Mouse (Mus musculus) kidney, embryonic 16.5 days (tissue): Measurements from ENCODE around the gene Foxc1. TPM values are rescaled to one million over a fixed set of nuclear protein-coding genes. Genes with fewer than 3 reads are reported as not detected.

Experiments
- ATAC-seq: fragments of 200-750 bp; cut with Nextera tagmentation; 2 replicates; pipeline ENCODE4 v1.8.0; 2017; ENCODE audit warnings: moderate TSS enrichment; ENCODE audit not compliant: low FRiP score, low TSS enrichment
- H3K27ac ChIP-seq: fragments of 300-500 bp; sonication (generic); 2 replicates; pipeline ENCODE4 v1.5.1; 2014; ENCODE audit warnings: low read length
- H3K27me3 ChIP-seq: fragments of 300-500 bp; sonication (generic); 2 replicates; pipeline ENCODE4 v1.6.1; 2014; ENCODE audit warnings: low read length, control low read depth, mixed read lengths; ENCODE audit not compliant: insufficient read depth
- H3K36me3 ChIP-seq: fragments of 300-500 bp; sonication (generic); 2 replicates; pipeline ENCODE4 v1.6.1; 2014; ENCODE audit warnings: low read length, control low read depth, mixed read lengths; ENCODE audit not compliant: insufficient read depth
- H3K4me1 ChIP-seq: fragments of 300-500 bp; sonication (generic); 2 replicates; pipeline ENCODE4 v1.6.1; 2014; ENCODE audit warnings: low read length, control low read depth, mixed read lengths; ENCODE audit not compliant: insufficient read depth
- H3K4me2 ChIP-seq: fragments of 300-500 bp; sonication (generic); replicated peaks from 2 replicates; pipeline ENCODE4 v1.6.1; 2014; ENCODE audit warnings: low read depth, low read length
- H3K4me3 ChIP-seq: fragments of 300-500 bp; sonication (generic); 2 replicates; pipeline ENCODE4 v1.5.1; 2014; ENCODE audit warnings: mild to moderate bottlenecking, low read length
- H3K9ac ChIP-seq: fragments of 300-500 bp; sonication (generic); replicated peaks from 2 replicates; pipeline ENCODE4 v1.6.1; 2014; ENCODE audit warnings: low read length
- H3K9me3 ChIP-seq: fragments of 300-500 bp; sonication (generic); 2 replicates; pipeline ENCODE4 v1.6.1; 2016; ENCODE audit warnings: low read length, control low read depth
- WGBS: fragments of 180-500 bp; shearing (Covaris S2); extraction: QIAGEN DNeasy Blood & Tissue Kit; methylation state at CpG from one replicate; pipeline ENCODE4 v1.1.7; 2014; 5-methylcytosine and 5-hydroxymethylcytosine counted together
- polyA plus RNA-seq: library from polyadenylated mRNA; unstranded; fragments of >200 nt; fragmentation: Nextera tagmentation; extraction: Ambion mirVana; gene quantifications from 2 replicates; pipeline ENCODE4 v1.2.1, GENCODE M21; 2015

Foxc1 gene
- 2.3 and 3.3 TPM in 2 replicates for polyA plus RNA-seq

DNA sequence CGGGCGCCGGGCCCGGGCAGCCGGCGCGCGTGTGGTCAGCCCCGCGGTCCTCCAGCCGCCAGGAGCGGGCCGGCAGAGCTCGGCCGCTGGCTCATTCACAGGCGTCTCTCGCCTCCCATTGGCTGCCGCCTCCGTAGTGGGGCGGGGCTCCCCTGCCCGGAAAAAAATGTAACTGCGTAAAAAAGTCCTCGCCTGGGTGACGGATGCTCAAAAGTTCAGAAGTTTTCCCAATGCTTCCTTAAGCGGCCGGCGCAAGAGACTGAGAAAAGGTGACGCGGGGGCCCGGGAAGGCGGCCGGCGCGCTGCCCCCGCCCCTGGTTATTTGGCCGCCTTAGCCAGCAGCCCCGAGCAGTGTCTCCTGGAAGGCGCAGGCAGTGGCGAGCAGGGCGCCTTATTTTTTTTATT lies at the start of gene Foxc1:
TSS of gene Foxc1 (plus strand) at position 206 of the 405 bp plus-strand sequence.
- Histone ChIP-seq H3K4me2 (peak within 1 kb of the TSS; percentile 83), H3K4me3 (peak within 1 kb of the TSS; percentile 87), H3K4me1 (peaks cover 35% of the 10 kb centered on the region), H3K27ac (peak within 1 kb of the TSS; percentile 99), H3K36me3 (no peaks in the 10 kb centered on the region), H3K27me3 (peaks cover 15% of the 10 kb centered on the region), H3K9ac (peak within 1 kb of the TSS; percentile 98), H3K9me3 (no peaks in the 10 kb centered on the region)
- peak; percentile 92 for ATAC-seq
- under 1% methylated on average over 40 of the region's 40 CpGs for WGBS

DNA sequence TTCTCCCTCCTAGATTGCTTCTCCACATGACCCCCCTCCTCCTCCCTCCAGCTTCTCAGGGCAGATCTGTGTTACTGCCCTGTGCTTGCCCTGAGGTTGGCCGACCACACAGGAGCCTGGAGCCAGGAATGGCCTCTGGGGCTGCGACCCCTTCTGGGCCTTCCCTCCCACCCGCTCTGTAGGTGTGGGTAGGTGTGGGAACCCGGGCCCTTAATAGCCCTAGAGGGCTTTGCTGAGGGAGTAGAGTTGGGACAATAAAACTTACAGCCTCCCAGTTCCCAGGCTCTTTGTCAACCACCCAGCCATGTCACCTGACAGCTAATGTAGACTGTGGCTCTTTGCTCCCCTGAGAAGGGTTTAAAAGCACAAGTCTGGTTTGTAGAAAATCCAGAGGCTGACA lies 46.0 kb upstream of the Foxc1 start:
- H3K9me3 ChIP-seq: no peaks in the 10 kb centered on the region
- H3K9ac ChIP-seq: 0 out of 2 replicates have a peak overlapping the region, but pooled peaks have one; percentile 22
- H3K27me3 ChIP-seq: no peaks in the 10 kb centered on the region; the same call in 1 of the 2 replicates
- ATAC-seq: peak; percentile 93
- peaks cover 23% of the 10 kb centered on the region for H3K4me1 ChIP-seq
- H3K4me2 ChIP-seq: no peak overlapping the region
- 3% methylated on average over 4 of the region's 4 CpGs for WGBS
- H3K36me3 ChIP-seq: no peaks in the 10 kb centered on the region
- no peak overlapping the region for H3K4me3 ChIP-seq
- H3K27ac ChIP-seq: peak overlapping the region; percentile 64

DNA sequence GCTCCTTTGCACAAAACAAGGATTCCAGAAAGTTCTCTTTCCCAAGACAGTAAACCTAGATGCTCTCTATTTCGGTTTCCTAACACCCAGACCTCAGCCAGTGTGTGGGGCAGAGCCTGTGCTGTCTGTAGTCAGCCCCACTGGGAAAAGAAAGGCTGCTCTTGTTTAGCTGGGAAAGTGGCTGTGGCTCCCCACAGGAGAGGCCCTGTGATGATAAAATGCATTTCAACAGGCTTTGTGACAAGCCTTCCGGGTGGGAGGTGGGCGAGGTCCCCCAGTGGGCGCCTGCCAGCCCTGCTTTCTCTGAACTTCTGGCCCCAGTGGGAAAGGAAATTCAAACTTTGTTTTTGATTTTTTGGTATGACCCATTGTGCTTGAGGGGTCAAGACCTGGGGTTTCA lies 45.4 kb upstream of the Foxc1 start:
- WGBS: 55% methylated on average over 4 of the region's 4 CpGs
- H3K4me3 ChIP-seq: no peak overlapping the region
- no peak overlapping the region for H3K9ac ChIP-seq
- H3K27ac ChIP-seq: peak overlapping the region; percentile 64
- H3K36me3 ChIP-seq: no peaks in the 10 kb centered on the region
- H3K4me1 ChIP-seq: peaks cover 23% of the 10 kb centered on the region
- no peak for ATAC-seq
- no peaks in the 10 kb centered on the region for H3K9me3 ChIP-seq
- no peaks in the 10 kb centered on the region; the same call in 1 of the 2 replicates for H3K27me3 ChIP-seq
- H3K4me2 ChIP-seq: no peak overlapping the region

DNA sequence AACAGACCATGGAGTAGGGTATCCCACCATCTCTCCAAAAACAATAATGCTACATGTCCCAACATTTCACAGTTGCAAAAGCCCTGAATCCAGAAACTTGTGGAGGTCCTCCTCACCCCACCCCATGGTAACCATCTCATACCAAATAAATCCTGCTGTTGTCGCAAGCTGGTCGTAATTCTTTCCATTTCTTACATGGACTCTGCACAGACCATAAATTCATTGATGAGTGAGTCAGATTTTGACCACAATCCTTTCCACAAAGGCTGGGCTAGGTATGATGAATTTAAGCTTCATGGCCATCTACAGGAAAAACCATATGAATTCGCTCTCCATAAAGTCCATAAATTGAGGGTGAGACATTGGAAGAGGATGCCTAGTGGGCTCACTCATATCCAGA lies 42.0 kb upstream of the Foxc1 start:
- no peaks in the 10 kb centered on the region for H3K9me3 ChIP-seq
- H3K27me3 ChIP-seq: no peaks in the 10 kb centered on the region; the same call in 1 of the 2 replicates
- H3K27ac ChIP-seq: no peak overlapping the region
- 60% methylated on average over 3 of the region's 3 CpGs for WGBS
- no peaks in the 10 kb centered on the region for H3K36me3 ChIP-seq
- H3K4me3 ChIP-seq: no peak overlapping the region
- no peak for ATAC-seq
- H3K4me2 ChIP-seq: no peak overlapping the region
- peaks cover 23% of the 10 kb centered on the region for H3K4me1 ChIP-seq
- H3K9ac ChIP-seq: no peak overlapping the region

DNA sequence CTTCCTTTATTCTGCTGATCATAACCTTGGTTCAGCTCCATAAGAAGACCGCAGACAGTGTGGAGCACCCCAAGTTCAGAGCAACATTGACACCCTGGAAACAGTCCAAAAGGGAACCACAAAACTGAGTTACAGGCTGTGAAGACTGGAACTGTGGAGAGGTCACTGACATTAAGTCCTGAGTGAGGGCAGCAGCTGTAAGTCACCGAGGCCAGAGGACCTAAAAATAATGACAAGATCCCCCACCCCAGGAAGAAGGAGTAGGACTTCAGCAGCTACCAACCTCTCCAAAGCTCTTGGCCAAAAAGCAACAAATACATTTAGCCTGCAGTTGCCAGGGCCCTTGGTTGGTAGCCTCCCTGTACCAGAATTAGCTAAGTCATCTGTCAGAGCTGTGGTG lies 40.9 kb upstream of the Foxc1 start:
- Histone ChIP-seq H3K9me3 (no peaks in the 10 kb centered on the region), H3K27me3 (no peaks in the 10 kb centered on the region; the same call in 1 of the 2 replicates), H3K4me2 (no peak overlapping the region), H3K4me3 (no peak overlapping the region), H3K9ac (no peak overlapping the region), H3K27ac (no peak overlapping the region), H3K36me3 (no peaks in the 10 kb centered on the region), H3K4me1 (peaks cover 11% of the 10 kb centered on the region)
- ATAC-seq: no peak
- 58% methylated on average over 2 of the region's 2 CpGs for WGBS

DNA sequence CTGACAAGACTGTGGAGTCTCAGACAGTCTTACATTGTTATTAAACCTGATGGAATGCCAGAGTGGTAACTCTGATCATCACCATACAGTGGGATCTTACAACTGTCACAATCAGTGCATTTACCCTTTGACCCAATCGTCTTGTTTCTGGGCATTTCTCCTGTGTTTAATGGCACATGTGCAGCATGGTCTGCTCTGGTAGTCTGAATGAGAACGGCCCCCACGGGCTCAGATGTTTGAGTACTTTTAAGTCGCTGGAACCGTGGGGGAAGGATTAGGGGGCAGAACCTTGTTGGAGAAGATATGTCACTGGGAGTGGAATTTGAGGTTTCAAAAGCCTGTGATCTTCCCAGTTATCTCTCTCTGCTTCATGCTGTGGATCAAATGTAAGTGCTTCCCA lies 33.6 kb upstream of the Foxc1 start:
- WGBS: 64% methylated on average over 5 of the region's 5 CpGs
- Histone ChIP-seq H3K4me1 (no peaks in the 10 kb centered on the region), H3K4me2 (no peak overlapping the region), H3K27ac (no peak overlapping the region), H3K27me3 (no peaks in the 10 kb centered on the region), H3K9me3 (no peaks in the 10 kb centered on the region), H3K4me3 (no peak overlapping the region), H3K9ac (no peak overlapping the region), H3K36me3 (no peaks in the 10 kb centered on the region)
- no peak for ATAC-seq

DNA sequence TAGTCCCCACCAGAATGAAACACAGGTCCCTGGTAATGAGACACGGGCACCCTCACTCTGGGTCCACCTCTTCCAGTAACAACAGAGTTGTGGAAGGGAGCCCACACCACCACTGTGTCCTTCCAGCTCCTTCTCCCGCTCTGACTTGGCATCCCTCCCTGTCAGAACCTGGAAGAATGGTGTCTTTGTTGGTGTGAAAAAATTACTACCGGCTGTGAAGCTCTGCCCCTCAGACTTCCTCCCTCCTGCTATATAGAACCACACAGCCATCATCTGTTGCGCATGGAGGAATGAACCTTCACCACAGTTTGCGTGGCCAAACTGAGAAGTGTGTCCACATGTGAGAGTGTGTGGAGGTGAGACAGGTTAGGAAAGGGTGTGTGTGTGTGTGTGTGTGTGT lies 30.7 kb upstream of the Foxc1 start:
- no peak for ATAC-seq
- 74% methylated on average over 5 of the region's 5 CpGs for WGBS
- no peak overlapping the region for H3K9ac ChIP-seq
- H3K4me1 ChIP-seq: peaks cover 9% of the 10 kb centered on the region; the same call in 1 of the 2 replicates
- H3K9me3 ChIP-seq: no peaks in the 10 kb centered on the region
- no peak overlapping the region for H3K4me3 ChIP-seq
- no peak overlapping the region for H3K27ac ChIP-seq
- H3K36me3 ChIP-seq: no peaks in the 10 kb centered on the region
- no peak overlapping the region for H3K4me2 ChIP-seq
- H3K27me3 ChIP-seq: no peaks in the 10 kb centered on the region

DNA sequence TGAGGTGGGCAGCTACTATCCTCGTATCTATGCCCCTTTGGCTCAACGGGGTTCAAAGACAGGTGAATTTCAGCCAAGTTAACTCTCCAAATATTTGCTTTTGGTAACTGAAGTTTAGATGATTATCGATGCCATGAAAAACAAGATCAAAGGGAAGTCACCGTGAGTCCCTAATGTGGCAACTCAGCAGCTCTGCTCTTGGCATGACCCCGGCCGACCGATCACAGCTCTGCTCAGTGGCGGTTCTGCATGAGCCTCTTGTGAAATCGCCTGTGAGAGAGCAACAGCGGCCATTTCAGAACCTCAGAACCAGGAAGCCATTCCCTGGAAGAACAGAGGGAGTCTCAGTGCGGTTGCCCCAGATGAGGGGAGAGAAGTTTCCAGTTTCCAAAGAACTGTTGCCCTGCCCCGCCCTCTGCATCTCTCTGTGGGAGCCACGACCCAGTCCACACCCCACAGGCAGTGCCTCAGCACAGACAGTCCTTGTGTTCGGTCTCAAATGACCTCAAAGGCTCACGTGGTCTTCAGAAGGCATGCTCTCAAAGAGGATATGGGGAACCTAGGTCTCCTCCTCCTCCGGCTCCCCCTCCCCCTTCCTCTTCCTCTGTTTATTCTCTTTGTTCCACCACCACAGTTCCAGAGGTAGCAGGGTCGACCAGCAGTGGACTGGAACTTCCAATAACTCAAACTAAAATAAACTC lies 27.0 kb upstream of the Foxc1 start:
- Histone ChIP-seq H3K9ac (no peak overlapping the region), H3K9me3 (no peaks in the 10 kb centered on the region), H3K27ac (0 out of 2 replicates have a peak overlapping the region, but pooled peaks have one; percentile 31), H3K4me3 (no peak overlapping the region), H3K4me1 (peaks cover 9% of the 10 kb centered on the region; the same call in 1 of the 2 replicates), H3K4me2 (peak overlapping the region; percentile 37), H3K27me3 (no peaks in the 10 kb centered on the region), H3K36me3 (no peaks in the 10 kb centered on the region)
- WGBS: 40% methylated on average over 17 of the region's 17 CpGs
- ATAC-seq: peak; percentile 78

DNA sequence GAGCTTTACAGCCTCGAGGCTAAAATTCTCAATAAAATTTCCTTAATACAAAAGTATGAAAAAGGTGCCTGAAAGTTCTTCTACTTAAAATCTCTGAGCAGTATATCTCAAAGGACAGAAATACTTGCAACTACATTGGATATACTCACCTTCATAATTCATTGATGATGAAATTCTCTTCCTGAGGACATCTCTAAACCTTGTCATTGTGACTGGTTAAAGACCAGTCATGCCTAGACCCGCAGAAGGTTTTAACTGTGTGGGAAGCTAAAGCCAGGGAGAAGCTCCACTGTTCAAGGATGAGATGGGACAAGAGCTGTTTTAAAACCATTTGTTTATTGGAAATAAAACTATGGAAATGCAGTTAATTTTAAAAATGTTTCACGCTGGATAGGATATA lies 26.1 kb upstream of the Foxc1 start:
- Histone ChIP-seq H3K4me2 (no peak overlapping the region), H3K36me3 (no peaks in the 10 kb centered on the region), H3K27me3 (no peaks in the 10 kb centered on the region), H3K9ac (no peak overlapping the region), H3K9me3 (no peaks in the 10 kb centered on the region), H3K4me3 (no peak overlapping the region), H3K4me1 (peaks cover 9% of the 10 kb centered on the region; the same call in 1 of the 2 replicates), H3K27ac (no peak overlapping the region)
- WGBS: 74% methylated on average over 3 of the region's 3 CpGs
- ATAC-seq: no peak

DNA sequence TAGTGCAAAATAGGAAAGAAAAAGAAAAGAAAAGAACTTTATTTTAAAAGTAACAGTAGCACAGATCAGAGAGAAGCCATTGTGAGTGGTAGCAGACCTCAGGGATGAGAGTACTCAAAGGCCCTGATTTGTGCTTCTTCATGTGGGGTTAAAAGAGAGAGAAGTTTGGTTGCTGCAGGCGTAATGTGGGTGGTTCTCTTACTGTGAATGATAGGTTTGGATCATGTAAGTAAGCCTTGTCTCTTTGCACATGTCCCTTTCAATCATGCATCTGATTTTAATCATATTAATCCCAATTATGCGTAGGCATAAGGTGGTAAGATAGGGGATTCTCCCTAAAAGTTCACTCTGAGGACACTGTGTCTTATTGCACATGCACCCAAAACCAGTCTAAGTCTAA lies 24.4 kb upstream of the Foxc1 start:
- Histone ChIP-seq H3K27ac (no peak overlapping the region), H3K36me3 (no peaks in the 10 kb centered on the region), H3K4me2 (no peak overlapping the region), H3K9ac (no peak overlapping the region), H3K4me1 (peaks cover 9% of the 10 kb centered on the region; the same call in 1 of the 2 replicates), H3K9me3 (no peaks in the 10 kb centered on the region), H3K4me3 (no peak overlapping the region), H3K27me3 (no peaks in the 10 kb centered on the region)
- WGBS: 92% methylated on average over 2 of the region's 2 CpGs
- no peak for ATAC-seq
